Mouse (Mus musculus): ENCODE measurements around the gene Bbs2. TPM values are rescaled to one million over a fixed set of nuclear protein-coding genes. Genes with fewer than 3 reads are reported as not detected.

Gene Bbs2
- polyA plus RNA-seq, 1 experiment: 31.3 TPM

DNA sequence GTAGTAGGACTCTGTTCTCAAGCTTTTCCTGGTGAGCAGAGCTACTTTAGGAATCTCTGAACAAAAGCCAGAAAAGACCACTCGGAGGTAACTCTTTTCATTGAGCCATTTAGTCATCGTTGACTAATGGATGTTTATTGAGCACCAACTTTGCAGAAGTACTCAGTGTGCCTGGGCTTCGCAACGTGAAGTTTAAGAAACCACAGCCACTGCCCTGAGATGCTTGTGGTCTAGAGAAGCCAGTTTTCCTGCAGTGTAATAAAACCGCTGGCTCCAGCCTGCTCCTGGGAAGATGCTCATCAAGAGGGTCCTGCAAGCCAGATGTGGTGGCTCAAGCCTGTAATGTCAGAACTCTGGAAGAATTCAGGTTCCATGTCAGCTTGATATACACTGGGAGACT, 33.4 kb upstream of the Bbs2 start:
- Histone ChIP-seq H3K27me3 (replicated peaks; ENCODE audit: control insufficient read depth, insufficient read depth, low read length) (no peaks in the 10 kb centered on the region), H3K4me3 (ENCODE audit: insufficient read depth, low read depth, low read length) (no peak overlapping the region), H3K36me3 (ENCODE audit: control insufficient read depth, insufficient read depth, low read length) (no peaks in the 10 kb centered on the region), H3K27ac (ENCODE audit: insufficient read depth, low read depth, low read length) (no peak overlapping the region), H3K4me1 (ENCODE audit: control insufficient read depth, insufficient read depth, low read length) (no peaks in the 10 kb centered on the region)
- TF ChIP-seq CTCF (conservative IDR thresholded peaks at IDR 0.05; ENCODE audit: insufficient read depth, insufficient read length, low read depth, low read length) (no peak), POLR2A (IDR thresholded peaks at IDR 0.05; ENCODE audit: low read depth, low read length) (no peak)
- no peak for DNase-seq
- WGBS: 72% methylated on average over 5 of the region's 5 CpGs

DNA sequence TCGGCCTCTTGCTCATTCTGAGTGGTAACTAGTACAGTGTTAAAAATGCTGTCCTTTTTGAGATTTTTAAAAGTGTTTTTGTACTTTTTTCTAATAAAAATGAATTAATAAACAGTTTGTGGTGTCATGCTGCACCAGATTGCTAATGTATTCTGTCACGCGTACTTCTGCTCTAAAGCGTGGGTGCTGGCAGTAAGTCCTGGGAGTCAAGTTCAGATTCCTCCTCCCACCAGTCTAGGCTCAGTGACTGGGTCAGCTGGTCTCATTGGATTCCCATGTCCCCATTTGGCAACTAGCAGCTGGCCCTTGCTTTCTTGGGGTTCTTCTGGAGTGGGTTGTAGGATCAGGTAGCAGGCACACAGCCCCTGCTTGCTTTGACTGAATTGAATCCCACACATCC, 31.4 kb upstream of the Bbs2 start:
- 77% methylated on average over 4 of the region's 4 CpGs for WGBS
- Histone ChIP-seq H3K36me3 (ENCODE audit: control insufficient read depth, insufficient read depth, low read length) (no peaks in the 10 kb centered on the region), H3K27me3 (replicated peaks; ENCODE audit: control insufficient read depth, insufficient read depth, low read length) (no peaks in the 10 kb centered on the region), H3K4me3 (ENCODE audit: insufficient read depth, low read depth, low read length) (no peak overlapping the region), H3K4me1 (ENCODE audit: control insufficient read depth, insufficient read depth, low read length) (no peaks in the 10 kb centered on the region), H3K27ac (ENCODE audit: insufficient read depth, low read depth, low read length) (no peak overlapping the region)
- TF ChIP-seq POLR2A (IDR thresholded peaks at IDR 0.05; ENCODE audit: low read depth, low read length): no peak
- TF ChIP-seq CTCF (conservative IDR thresholded peaks at IDR 0.05; ENCODE audit: insufficient read depth, insufficient read length, low read depth, low read length): no peak
- DNase-seq: no peak

- Histone ChIP-seq H3K36me3 (ENCODE audit: control insufficient read depth, insufficient read depth, low read length) (no peaks in the 10 kb centered on the region), H3K27me3 (replicated peaks; ENCODE audit: control insufficient read depth, insufficient read depth, low read length) (no peaks in the 10 kb centered on the region), H3K27ac (ENCODE audit: insufficient read depth, low read depth, low read length) (no peak overlapping the region), H3K4me1 (ENCODE audit: control insufficient read depth, insufficient read depth, low read length) (no peaks in the 10 kb centered on the region), H3K4me3 (ENCODE audit: insufficient read depth, low read depth, low read length) (no peak overlapping the region)
- no peak for DNase-seq
- no peak for TF ChIP-seq POLR2A (IDR thresholded peaks at IDR 0.05; ENCODE audit: low read depth, low read length)
- TF ChIP-seq CTCF (conservative IDR thresholded peaks at IDR 0.05; ENCODE audit: insufficient read depth, insufficient read length, low read depth, low read length): no peak
- 91% methylated on average over 6 of the region's 6 CpGs for WGBS
Observed at GRCm38 (mm10) chr8:94129133-94129789, 30.5 kb upstream of the Bbs2 start.

- TF ChIP-seq POLR2A (IDR thresholded peaks at IDR 0.05; ENCODE audit: low read depth, low read length) (no peak), CTCF (conservative IDR thresholded peaks at IDR 0.05; ENCODE audit: insufficient read depth, insufficient read length, low read depth, low read length) (no peak)
- no peak overlapping the region for H3K27ac ChIP-seq (ENCODE audit: insufficient read depth, low read depth, low read length)
- H3K27me3 ChIP-seq (replicated peaks; ENCODE audit: control insufficient read depth, insufficient read depth, low read length): no peaks in the 10 kb centered on the region
- 41% methylated on average over 6 of the region's 6 CpGs for WGBS
- H3K4me3 ChIP-seq (ENCODE audit: insufficient read depth, low read depth, low read length): no peak overlapping the region
- H3K36me3 ChIP-seq (ENCODE audit: control insufficient read depth, insufficient read depth, low read length): no peaks in the 10 kb centered on the region
- DNase-seq: no peak
- H3K4me1 ChIP-seq (ENCODE audit: control insufficient read depth, insufficient read depth, low read length): no peaks in the 10 kb centered on the region
Observed at GRCm38 (mm10) chr8:94127711-94128110, 29.0 kb upstream of the Bbs2 start.

GRCm38 (mm10) chr8:94122711-94123468, 24.2 kb upstream of the Bbs2 start:
- Histone ChIP-seq H3K27me3 (replicated peaks; ENCODE audit: control insufficient read depth, insufficient read depth, low read length) (no peaks in the 10 kb centered on the region; the same call in 1 of the 2 replicates), H3K4me3 (ENCODE audit: insufficient read depth, low read depth, low read length) (no peak overlapping the region), H3K4me1 (ENCODE audit: control insufficient read depth, insufficient read depth, low read length) (no peaks in the 10 kb centered on the region), H3K36me3 (ENCODE audit: control insufficient read depth, insufficient read depth, low read length) (no peaks in the 10 kb centered on the region), H3K27ac (ENCODE audit: insufficient read depth, low read depth, low read length) (no peak overlapping the region)
- DNase-seq: no peak
- no peak for TF ChIP-seq CTCF (conservative IDR thresholded peaks at IDR 0.05; ENCODE audit: insufficient read depth, insufficient read length, low read depth, low read length)
- no peak for TF ChIP-seq POLR2A (IDR thresholded peaks at IDR 0.05; ENCODE audit: low read depth, low read length)
- WGBS: 32% methylated on average over 8 of the region's 8 CpGs

DNA sequence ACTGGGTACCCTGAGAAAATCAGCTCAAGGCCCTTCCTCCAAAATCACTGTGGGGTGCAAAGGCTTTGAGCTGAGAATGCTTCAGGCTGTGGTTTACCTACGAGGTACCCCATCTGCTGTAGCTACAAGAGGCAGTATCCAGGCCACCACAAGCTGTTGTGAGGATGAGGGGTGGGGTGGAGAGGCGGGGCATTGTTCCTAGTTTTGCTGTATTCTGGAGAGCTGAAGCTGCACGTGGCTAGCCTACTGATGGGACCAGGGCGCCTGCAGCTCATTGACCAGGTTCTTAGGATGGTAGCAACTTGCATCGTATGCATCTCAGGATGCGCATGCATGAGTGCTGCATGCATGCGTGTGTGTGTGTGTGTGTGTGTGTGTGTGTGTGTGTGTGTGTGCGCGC, 22.9 kb upstream of the Bbs2 start:
- no peak for TF ChIP-seq CTCF (conservative IDR thresholded peaks at IDR 0.05; ENCODE audit: insufficient read depth, insufficient read length, low read depth, low read length)
- TF ChIP-seq POLR2A (IDR thresholded peaks at IDR 0.05; ENCODE audit: low read depth, low read length): no peak
- H3K27ac ChIP-seq (ENCODE audit: insufficient read depth, low read depth, low read length): no peak overlapping the region
- no peak for DNase-seq
- no peaks in the 10 kb centered on the region; the same call in 1 of the 2 replicates for H3K27me3 ChIP-seq (replicated peaks; ENCODE audit: control insufficient read depth, insufficient read depth, low read length)
- H3K36me3 ChIP-seq (ENCODE audit: control insufficient read depth, insufficient read depth, low read length): no peaks in the 10 kb centered on the region
- H3K4me1 ChIP-seq (ENCODE audit: control insufficient read depth, insufficient read depth, low read length): no peaks in the 10 kb centered on the region
- H3K4me3 ChIP-seq (ENCODE audit: insufficient read depth, low read depth, low read length): no peak overlapping the region
- WGBS: 85% methylated on average over 9 of the region's 9 CpGs

DNA sequence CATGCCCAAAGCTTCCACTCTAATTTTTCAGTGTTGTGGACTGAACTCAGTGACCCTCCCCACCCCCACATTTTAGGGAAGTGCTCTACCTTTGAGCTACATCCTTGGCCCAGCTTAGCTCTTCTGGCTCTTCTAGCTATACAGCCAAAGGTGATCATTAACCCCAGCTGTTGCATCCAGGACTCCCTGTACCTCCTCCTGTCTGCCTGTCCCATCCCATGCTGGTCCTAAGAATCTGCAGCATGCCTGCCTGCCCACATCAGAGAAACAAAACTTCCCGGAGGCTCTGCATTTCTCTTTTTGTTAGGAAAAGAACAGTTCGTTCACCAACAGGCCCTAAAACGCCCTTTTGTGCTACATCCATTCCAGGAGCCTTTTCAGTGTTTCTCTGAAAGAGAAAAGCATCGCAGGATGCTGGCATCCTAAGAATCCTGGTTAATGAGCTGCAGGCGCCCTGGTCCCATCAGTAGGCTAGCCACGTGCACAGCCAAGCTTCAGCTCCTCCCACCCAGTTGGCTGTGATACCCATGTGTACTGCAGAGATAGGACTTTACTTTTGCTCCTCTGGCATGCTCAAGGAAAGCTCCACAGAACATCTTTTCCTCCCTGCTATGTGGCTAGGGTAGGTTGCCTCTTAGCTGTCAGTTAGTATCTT, 20.2 kb upstream of the Bbs2 start:
- Histone ChIP-seq H3K27me3 (replicated peaks; ENCODE audit: control insufficient read depth, insufficient read depth, low read length) (no peaks in the 10 kb centered on the region; the same call in 1 of the 2 replicates), H3K27ac (ENCODE audit: insufficient read depth, low read depth, low read length) (no peak overlapping the region), H3K36me3 (ENCODE audit: control insufficient read depth, insufficient read depth, low read length) (no peaks in the 10 kb centered on the region), H3K4me3 (ENCODE audit: insufficient read depth, low read depth, low read length) (no peak overlapping the region), H3K4me1 (ENCODE audit: control insufficient read depth, insufficient read depth, low read length) (no peaks in the 10 kb centered on the region)
- DNase-seq: peak; percentile 39
- no peak for TF ChIP-seq CTCF (conservative IDR thresholded peaks at IDR 0.05; ENCODE audit: insufficient read depth, insufficient read length, low read depth, low read length)
- no peak for TF ChIP-seq POLR2A (IDR thresholded peaks at IDR 0.05; ENCODE audit: low read depth, low read length)
- 9% methylated on average over 6 of the region's 6 CpGs for WGBS
